Mouse (Mus musculus): ENCODE measurements at regions not wholly inside any gene's neighbourhood (a gene's known extent, or its start where the extent isn't known, plus 50 kb on each side); places are given as distances from the start of the nearest gene placed in this dataset.
A peak's percentile ranks its signal among the peaks of the same experiment; 100 is the strongest.

GRCm38 (mm10) chr7:88544393-88544792 is 114.3 kb downstream of the Rab38 start:
- peak; percentile 79 for DNase-seq (ENCODE audit: low spot score)
- H3K36me3 ChIP-seq (replicated peaks; ENCODE audit: control insufficient read depth, insufficient read depth, low read length): no peaks in the 10 kb centered on the region
- no peaks in the 10 kb centered on the region for H3K9me3 ChIP-seq (replicated peaks; ENCODE audit: control insufficient read depth, low read length)
- ATAC-seq (ENCODE audit: insufficient read depth, low read depth): no peak
- H3K4me2 ChIP-seq (ENCODE audit: low read depth, low read length): no peak overlapping the region
- H3K4me3 ChIP-seq (ENCODE audit: low read depth, low read length): no peak overlapping the region
- no peaks in the 10 kb centered on the region for H3K27me3 ChIP-seq (ENCODE audit: control insufficient read depth, insufficient read depth, low read length)
- H3K4me1 ChIP-seq (ENCODE audit: control insufficient read depth, insufficient read depth): no peaks in the 10 kb centered on the region
- no peak overlapping the region for H3K27ac ChIP-seq (ENCODE audit: low read depth)
- no peak for TF ChIP-seq EP300 (IDR thresholded peaks at IDR 0.05; ENCODE audit: low read depth)
- TF ChIP-seq CTCF (IDR thresholded peaks at IDR 0.05; ENCODE audit: low read depth): peak; percentile 57
- 8% methylated on average over 4 of the region's 4 CpGs for WGBS
- H3K9ac ChIP-seq (replicated peaks; ENCODE audit: low read depth, low read length): no peak overlapping the region

- H3K9ac ChIP-seq (replicated peaks; ENCODE audit: low read depth, low read length): no peak overlapping the region
- ATAC-seq (ENCODE audit: insufficient read depth, low read depth) (no peak), DNase-seq (ENCODE audit: low spot score) (no peak)
- no peak overlapping the region for H3K27ac ChIP-seq (ENCODE audit: low read depth)
- no peak overlapping the region for H3K4me3 ChIP-seq (ENCODE audit: low read depth, low read length)
- H3K36me3 ChIP-seq (replicated peaks; ENCODE audit: control insufficient read depth, insufficient read depth, low read length): no peaks in the 10 kb centered on the region
- H3K27me3 ChIP-seq (ENCODE audit: control insufficient read depth, insufficient read depth, low read length): no peaks in the 10 kb centered on the region
- TF ChIP-seq CTCF (IDR thresholded peaks at IDR 0.05; ENCODE audit: low read depth) (no peak), EP300 (IDR thresholded peaks at IDR 0.05; ENCODE audit: low read depth) (no peak)
- no peaks in the 10 kb centered on the region for H3K4me1 ChIP-seq (ENCODE audit: control insufficient read depth, insufficient read depth)
- WGBS: 61% methylated on average over 5 of the region's 5 CpGs
- no peaks in the 10 kb centered on the region for H3K9me3 ChIP-seq (replicated peaks; ENCODE audit: control insufficient read depth, low read length)
- no peak overlapping the region for H3K4me2 ChIP-seq (ENCODE audit: low read depth, low read length)
These were observed 115.0 kb downstream of the Rab38 start for GRCm38 (mm10) chr7:88544976-88545654.

GRCm38 (mm10) chr7:88575073-88575472 is 145.0 kb downstream of the Rab38 start:
- no peak for DNase-seq (ENCODE audit: low spot score)
- no peak overlapping the region for H3K4me2 ChIP-seq (ENCODE audit: low read depth, low read length)
- TF ChIP-seq EP300 (IDR thresholded peaks at IDR 0.05; ENCODE audit: low read depth) (no peak), CTCF (IDR thresholded peaks at IDR 0.05; ENCODE audit: low read depth) (no peak)

GRCm38 (mm10) chr7:88600781-88601180 is 170.7 kb downstream of the Rab38 start:
- Histone ChIP-seq H3K27me3 (ENCODE audit: control insufficient read depth, insufficient read depth, low read length) (no peaks in the 10 kb centered on the region), H3K4me3 (ENCODE audit: low read depth, low read length) (no peak overlapping the region), H3K9ac (replicated peaks; ENCODE audit: low read depth, low read length) (no peak overlapping the region), H3K27ac (ENCODE audit: low read depth) (no peak overlapping the region), H3K4me1 (ENCODE audit: control insufficient read depth, insufficient read depth) (no peaks in the 10 kb centered on the region), H3K36me3 (replicated peaks; ENCODE audit: control insufficient read depth, insufficient read depth, low read length) (no peaks in the 10 kb centered on the region), H3K9me3 (replicated peaks; ENCODE audit: control insufficient read depth, low read length) (no peaks in the 10 kb centered on the region), H3K4me2 (ENCODE audit: low read depth, low read length) (no peak overlapping the region)
- TF ChIP-seq CTCF (IDR thresholded peaks at IDR 0.05; ENCODE audit: low read depth): no peak
- TF ChIP-seq EP300 (IDR thresholded peaks at IDR 0.05; ENCODE audit: low read depth): no peak
- DNase-seq (ENCODE audit: low spot score): no peak
- ATAC-seq (ENCODE audit: insufficient read depth, low read depth): no peak
- 52% methylated on average over 1 of the region's 1 CpGs for whole genome bisulfite sequencing

More at GRCm38 (mm10) chr7:88575073-88575472, 145.0 kb downstream of the Rab38 start:
- no peak for ATAC-seq (ENCODE audit: insufficient read depth, low read depth)
- H3K27ac ChIP-seq (ENCODE audit: low read depth): no peak overlapping the region
- H3K4me1 ChIP-seq (ENCODE audit: control insufficient read depth, insufficient read depth): no peaks in the 10 kb centered on the region
- no peak overlapping the region for H3K4me3 ChIP-seq (ENCODE audit: low read depth, low read length)
- WGBS: 71% methylated on average over 1 of the region's 1 CpGs
- H3K9me3 ChIP-seq (replicated peaks; ENCODE audit: control insufficient read depth, low read length): no peaks in the 10 kb centered on the region
- no peaks in the 10 kb centered on the region for H3K27me3 ChIP-seq (ENCODE audit: control insufficient read depth, insufficient read depth, low read length)
- no peaks in the 10 kb centered on the region for H3K36me3 ChIP-seq (replicated peaks; ENCODE audit: control insufficient read depth, insufficient read depth, low read length)
- H3K9ac ChIP-seq (replicated peaks; ENCODE audit: low read depth, low read length): no peak overlapping the region

All from heart, postnatal 0 days (tissue).